ENCODE assay signal across 8 mouse cellular contexts in genomic region chr5:36989625-36989977, GRCm38 (mm10). TPM values are rescaled to one million over a fixed set of nuclear protein-coding genes. Genes with fewer than 3 reads are reported as not detected.
DNase-seq lines count a peak whose midpoint lies in the region; ATAC-seq and TF ChIP-seq lines count a peak whose summit lies in the region.

No protein-coding gene starts in this region.

- peak overlapping the region; percentile 80 for H3K4me3 ChIP-seq in heart, embryonic 11.5 days (ENCODE audit: low read depth, low read length)
- peak overlapping the region; percentile 53 for H3K4me3 ChIP-seq in ES-Bruce4 (ENCODE audit: low read depth, low read length)
- H3K4me3 ChIP-seq in hindbrain, embryonic 14.5 days (replicated peaks; ENCODE audit: low read length) = peak overlapping the region; percentile 47; the same call in 1 of the 2 replicates
- peak overlapping the region; percentile 57 for H3K4me3 ChIP-seq in midbrain, embryonic 13.5 days (replicated peaks)

- no peaks in the 10 kb centered on the region for H3K27me3 ChIP-seq in heart, embryonic 11.5 days (ENCODE audit: control insufficient read depth, insufficient read depth, low read length)
- no peaks in the 10 kb centered on the region for H3K27me3 ChIP-seq in ES-Bruce4 (ENCODE audit: control insufficient read depth, insufficient read depth, low read length, poor library complexity, severe bottlenecking)
- no peaks in the 10 kb centered on the region for H3K27me3 ChIP-seq in hindbrain, embryonic 14.5 days (ENCODE audit: control insufficient read depth, insufficient read depth, low read length)
- H3K27me3 ChIP-seq in midbrain, embryonic 13.5 days = peaks cover 10% of the 10 kb centered on the region; the same call in 1 of the 2 replicates

- no peaks in the 10 kb centered on the region for H3K9me3 ChIP-seq in heart, embryonic 11.5 days (replicated peaks; ENCODE audit: control insufficient read depth, low read length)
- H3K9me3 ChIP-seq in ES-Bruce4 (replicated peaks; ENCODE audit: control insufficient read depth, insufficient read depth, low read length, poor library complexity, severe bottlenecking) = no peaks in the 10 kb centered on the region
- H3K9me3 ChIP-seq in hindbrain, embryonic 14.5 days (ENCODE audit: control insufficient read depth, low read length) = no peaks in the 10 kb centered on the region
- no peaks in the 10 kb centered on the region; the same call in 1 of the 2 replicates for H3K9me3 ChIP-seq in midbrain, embryonic 13.5 days

- TF ChIP-seq POLR2A in ES-Bruce4 (IDR thresholded peaks at IDR 0.05; ENCODE audit: insufficient read depth, low read length) = no peak

- peak overlapping the region; percentile 97 for H3K4me2 ChIP-seq in heart, embryonic 11.5 days
- peak overlapping the region; percentile 90 for H3K4me2 ChIP-seq in hindbrain, embryonic 14.5 days (replicated peaks)
- H3K4me2 ChIP-seq in midbrain, embryonic 13.5 days (replicated peaks) = peak overlapping the region; percentile 97

- intact Hi-C loops in left cerebral cortex, postnatal 25 days (cut with DNase I) = no loop called here

- TF ChIP-seq CTCF in ES-Bruce4 (IDR thresholded peaks at IDR 0.05; ENCODE audit: low read depth, low read length) = no peak

- TF ChIP-seq EP300 in ES-Bruce4 (IDR thresholded peaks at IDR 0.05; ENCODE audit: insufficient read depth, low read depth, low read length) = no peak

- no peaks in the 10 kb centered on the region for H3K36me3 ChIP-seq in heart, embryonic 11.5 days (ENCODE audit: control insufficient read depth, insufficient read depth, low read length)
- H3K36me3 ChIP-seq in ES-Bruce4 (ENCODE audit: control insufficient read depth, insufficient read depth, low read length, poor library complexity, severe bottlenecking) = no peaks in the 10 kb centered on the region
- H3K36me3 ChIP-seq in hindbrain, embryonic 14.5 days (replicated peaks; ENCODE audit: control insufficient read depth, insufficient read depth) = no peaks in the 10 kb centered on the region
- H3K36me3 ChIP-seq in midbrain, embryonic 13.5 days = no peaks in the 10 kb centered on the region

- peaks cover 4% of the 10 kb centered on the region for H3K4me1 ChIP-seq in heart, embryonic 11.5 days (ENCODE audit: control insufficient read depth, insufficient read depth, low read length)
- H3K4me1 ChIP-seq in ES-Bruce4 (ENCODE audit: control insufficient read depth, insufficient read depth, low read length) = no peaks in the 10 kb centered on the region
- H3K4me1 ChIP-seq in hindbrain, embryonic 14.5 days (replicated peaks; ENCODE audit: control insufficient read depth, insufficient read depth, low read length) = no peaks in the 10 kb centered on the region
- peaks cover 20% of the 10 kb centered on the region for H3K4me1 ChIP-seq in midbrain, embryonic 13.5 days (replicated peaks)

- ATAC-seq in heart, embryonic 11.5 days (replicated peaks; ENCODE audit: insufficient number of reproducible peaks, low FRiP score, low TSS enrichment) = no peak
- ATAC-seq in hindbrain, embryonic 14.5 days (ENCODE audit: low FRiP score) = no peak
- no peak for ATAC-seq in midbrain, embryonic 13.5 days

- no peak overlapping the region for H3K27ac ChIP-seq in heart, embryonic 11.5 days (ENCODE audit: low read depth, low read length)
- peak overlapping the region; percentile 7 for H3K27ac ChIP-seq in ES-Bruce4 (ENCODE audit: insufficient read depth, low read length)
- H3K27ac ChIP-seq in hindbrain, embryonic 14.5 days = no peak overlapping the region
- no peak overlapping the region for H3K27ac ChIP-seq in midbrain, embryonic 13.5 days

- DNase-seq in heart, postnatal 4 days = no peak
- no peak for DNase-seq in hindbrain, embryonic 14.5 days (ENCODE audit: low spot score)
- no peak for DNase-seq in frontal cortex, adult 2 months (ENCODE audit: extremely low spot score in 1 of 2, low spot score in 1 of 2)
- no peak for DNase-seq in left cerebral cortex, postnatal 25 days (ENCODE audit: low spot score in 2 of 2)
- DNase-seq in embryo, embryonic 10.5 days (ENCODE audit: low spot score) = no peak

- 5% methylated on average over 3 of the region's 3 CpGs for WGBS in heart, embryonic 11.5 days (ENCODE audit: insufficient replicate concordance)
- WGBS in hindbrain, embryonic 14.5 days = 3% methylated on average over 3 of the region's 3 CpGs
- WGBS in midbrain, embryonic 13.5 days = 6% methylated on average over 3 of the region's 3 CpGs

- H3K9ac ChIP-seq in heart, embryonic 11.5 days (ENCODE audit: low read depth, low read length) = no peak overlapping the region
- peak overlapping the region; percentile 35 for H3K9ac ChIP-seq in ES-Bruce4 (ENCODE audit: low read depth, poor library complexity, severe bottlenecking)
- no peak overlapping the region for H3K9ac ChIP-seq in hindbrain, embryonic 14.5 days
- no peak overlapping the region for H3K9ac ChIP-seq in midbrain, embryonic 13.5 days (replicated peaks)

RNA-seq across cellular contexts. Expression of gene Wfs1, which starts 0.6 kb away (rescaled TPM):
- polyA plus RNA-seq in heart, embryonic 11.5 days (2014; fragmentation: Nextera tagmentation; extraction: Ambion mirVana) = 23.8 and 28.5 TPM in 2 replicates
- total RNA-seq in heart, postnatal 4 days (2021) = 10 to 100 TPM; 26.3 to 27.7 TPM
- polyA plus RNA-seq in ES-Bruce4 (2011; ENCODE audit: insufficient read depth, insufficient read length, low read depth, missing spikeins) = 10.1 and 11.3 TPM in 2 replicates
- polyA plus RNA-seq in hindbrain, embryonic 14.5 days (2014; fragmentation: Nextera tagmentation; extraction: Ambion mirVana) = 6.8 and 8.4 TPM in 2 replicates
- polyA plus RNA-seq in midbrain, embryonic 13.5 days (2015; fragmentation: Nextera tagmentation; extraction: Ambion mirVana) = 6.3 and 6.5 TPM in 2 replicates
- 56.5 and 65.1 TPM in 2 replicates for polyA plus RNA-seq in frontal cortex, adult 2 months (2012; rRNA removed)
- total RNA-seq in left cerebral cortex, postnatal 25 days (2021) = 100 to 1,000 TPM; 114 to 145 TPM
